Mouse (Mus musculus) retina, postnatal 7 days (tissue): ENCODE measurements around the gene Spock1.
"Not testable (repeated sequence)": the region's sequence is repeated elsewhere in the genome, so short reads cannot be mapped to it uniquely, and the experiment has no call there.

ENCODE experiments used
- DNase-seq: peaks from one replicate; pipeline ENCODE4 v3.0.0-alpha.2; 2012; ENCODE audit warnings: low read depth, low spot score

The Spock1 gene

DNA sequence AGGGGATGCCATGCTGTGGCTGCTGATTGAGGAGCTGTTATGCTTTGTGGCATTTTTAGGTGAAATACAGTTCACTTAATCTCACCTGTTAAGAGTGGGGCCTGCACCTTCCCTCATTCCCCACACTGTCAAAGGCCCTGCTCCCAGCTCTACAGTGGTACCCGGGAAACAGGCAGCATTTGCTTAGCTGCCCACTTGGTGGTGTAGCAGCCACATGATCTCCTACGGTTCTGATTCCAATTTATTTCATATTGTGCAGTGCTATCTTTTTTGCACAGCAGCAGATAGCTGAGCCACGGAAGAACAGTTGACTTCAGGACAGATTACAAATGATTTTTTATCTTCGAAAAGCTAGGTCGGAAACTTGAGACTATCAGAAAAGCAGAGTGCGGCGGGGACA is 406.6 kb downstream of the Spock1 start:
- DNase-seq: no peak

DNA sequence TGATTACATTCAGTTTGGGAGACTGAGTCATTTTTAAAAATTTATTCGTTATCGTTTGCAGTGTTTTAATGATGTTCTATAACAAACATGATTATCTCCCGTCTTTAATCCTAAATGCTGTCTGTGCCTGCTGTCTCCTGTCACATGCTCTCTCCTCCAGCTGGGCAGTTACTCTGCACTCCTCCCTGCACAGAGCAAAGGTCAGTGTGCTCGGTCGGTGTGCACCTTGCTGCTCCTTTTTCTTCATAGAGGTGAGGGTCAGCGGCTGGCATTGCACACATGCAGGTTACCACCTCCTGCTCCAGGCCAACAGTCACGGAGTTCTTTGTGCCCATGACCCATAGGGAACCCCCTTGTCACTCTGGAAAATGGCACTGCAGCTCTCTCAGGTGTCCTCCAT is 411.4 kb downstream of the Spock1 start:
- DNase-seq: no peak

DNA sequence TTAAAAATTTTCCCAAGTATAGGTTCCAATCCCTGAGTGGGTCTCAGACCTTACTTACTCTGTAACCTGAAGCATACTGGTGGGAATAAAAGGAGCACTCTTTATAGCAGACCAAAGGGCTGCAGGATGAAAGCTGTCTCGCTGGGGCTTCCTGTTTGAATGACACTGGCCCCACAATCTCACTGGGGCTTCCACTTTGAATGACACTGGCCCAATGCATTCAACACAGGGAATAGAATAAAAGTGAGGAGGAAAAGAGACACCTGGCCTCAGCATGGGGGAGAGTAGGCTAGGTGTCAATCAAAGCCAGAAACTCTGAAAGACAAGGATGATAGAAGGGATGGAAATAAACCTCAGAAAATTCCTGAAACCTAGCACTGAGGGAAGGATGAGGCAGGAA is 413.3 kb downstream of the Spock1 start:
- no peak for DNase-seq

DNA sequence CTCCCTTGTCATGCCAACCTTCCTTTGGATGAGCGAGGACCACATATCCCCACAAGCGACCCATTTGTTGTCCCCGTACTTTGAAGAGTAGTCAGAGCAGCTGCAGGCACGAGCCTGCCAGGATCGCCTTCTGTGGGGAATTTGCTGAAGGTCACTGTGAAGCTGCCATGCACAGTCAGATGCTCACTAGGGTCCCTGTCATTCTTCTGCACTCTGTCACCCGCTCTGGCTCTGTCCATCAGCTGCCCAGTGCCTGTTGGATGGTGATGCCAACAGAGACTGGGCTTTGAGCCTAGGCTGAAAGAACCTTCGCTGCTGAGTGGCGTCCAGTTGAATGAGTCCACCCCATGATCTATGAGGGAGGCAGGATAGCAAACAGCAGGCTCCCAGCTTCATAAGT is 419.2 kb downstream of the Spock1 start:
- DNase-seq: no peak

DNA sequence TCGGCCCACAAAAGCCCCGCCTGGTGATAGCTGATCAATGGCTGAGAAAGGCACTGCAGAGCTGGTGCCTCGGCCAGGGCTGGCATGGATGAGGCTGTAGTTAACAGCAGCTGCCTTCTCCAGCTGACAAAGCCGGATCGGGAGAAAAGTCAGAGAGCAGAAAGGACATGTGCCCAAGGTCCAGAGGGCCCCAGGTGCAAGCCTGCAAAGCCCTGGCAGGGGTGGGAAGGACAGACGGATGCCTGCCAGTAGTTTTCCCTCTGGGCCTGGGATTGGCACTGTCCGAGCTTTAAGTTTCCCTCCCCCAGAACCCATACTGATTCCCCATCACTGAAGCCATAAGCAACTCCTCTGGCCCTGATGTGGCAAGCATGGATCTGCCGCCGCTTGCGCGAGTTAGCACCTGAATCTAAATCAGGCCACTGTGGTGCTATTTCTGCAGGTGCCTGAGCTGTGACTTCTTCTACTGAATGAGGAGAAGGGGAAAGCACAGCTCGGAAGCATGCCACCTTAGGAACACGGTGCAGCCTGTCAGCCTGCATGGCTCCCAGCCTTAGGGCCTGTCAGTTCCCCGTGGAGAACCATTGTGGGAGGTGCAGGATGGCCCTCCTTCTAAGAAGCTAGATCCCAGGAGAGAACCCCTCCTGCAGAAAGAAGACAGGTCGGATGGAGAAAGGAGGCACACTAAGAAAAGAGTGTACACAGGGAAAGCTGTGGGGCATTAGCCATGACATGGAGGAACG is 423.5 kb downstream of the Spock1 start:
- DNase-seq: no peak

DNA sequence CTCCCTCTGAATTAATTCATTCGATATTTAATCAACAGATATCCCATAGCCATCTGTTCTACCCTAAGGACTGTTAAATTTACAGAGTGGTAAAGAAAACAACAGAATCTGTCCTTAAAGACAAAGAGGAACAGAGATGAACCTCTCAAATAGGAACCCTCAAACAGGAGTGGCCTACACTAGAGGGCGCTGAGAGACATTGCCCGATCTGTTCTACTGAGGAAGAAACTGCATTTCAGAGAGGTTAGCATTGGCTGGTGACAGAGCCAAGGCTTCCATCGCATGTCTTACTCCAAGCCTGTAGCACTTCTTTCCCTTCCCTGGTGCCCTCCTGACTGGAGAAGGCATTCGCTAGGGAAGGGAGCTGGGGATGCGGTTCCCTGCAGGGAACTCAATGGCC is 431.4 kb downstream of the Spock1 start:
- no peak for DNase-seq

DNA sequence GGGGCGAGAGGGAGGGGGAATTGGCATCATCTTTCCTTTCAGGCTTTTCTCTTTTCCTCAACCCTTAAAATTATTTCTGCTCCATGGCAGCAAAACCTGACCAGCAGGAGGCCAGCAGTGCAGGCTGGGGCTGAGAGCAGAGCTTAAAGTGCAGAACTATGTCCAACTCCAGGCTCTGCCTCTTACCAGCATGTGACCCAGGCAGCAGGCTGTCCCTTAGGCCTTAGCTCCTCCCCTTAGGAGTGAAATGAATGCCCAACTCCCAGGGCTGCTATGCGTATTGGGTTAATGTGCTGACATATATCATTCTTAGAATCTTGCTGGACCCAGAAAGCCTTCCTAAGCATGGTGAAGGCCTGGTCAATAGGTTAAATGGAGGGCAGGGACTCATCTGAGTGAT is 434.1 kb downstream of the Spock1 start:
- no peak for DNase-seq

DNA sequence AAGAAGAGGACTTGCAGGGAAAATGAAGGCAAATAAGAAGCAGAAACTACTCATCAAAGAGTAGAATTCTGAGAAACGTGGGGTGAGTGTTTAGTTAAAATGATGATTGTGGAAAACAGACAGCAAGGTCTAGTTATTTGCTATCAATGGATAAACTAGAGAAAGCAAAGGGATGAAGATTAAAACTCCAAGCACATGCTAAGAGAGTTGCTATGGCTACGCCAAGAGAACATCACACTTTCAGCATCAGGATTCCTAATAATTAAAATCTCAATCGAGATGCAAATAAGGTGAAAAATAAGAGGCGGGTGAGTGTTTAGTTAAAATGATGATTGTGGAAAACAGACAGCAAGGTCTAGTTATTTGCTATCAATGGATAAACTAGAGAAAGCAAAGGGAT is 437.2 kb downstream of the Spock1 start:
- not testable (repeated sequence) for DNase-seq

DNA sequence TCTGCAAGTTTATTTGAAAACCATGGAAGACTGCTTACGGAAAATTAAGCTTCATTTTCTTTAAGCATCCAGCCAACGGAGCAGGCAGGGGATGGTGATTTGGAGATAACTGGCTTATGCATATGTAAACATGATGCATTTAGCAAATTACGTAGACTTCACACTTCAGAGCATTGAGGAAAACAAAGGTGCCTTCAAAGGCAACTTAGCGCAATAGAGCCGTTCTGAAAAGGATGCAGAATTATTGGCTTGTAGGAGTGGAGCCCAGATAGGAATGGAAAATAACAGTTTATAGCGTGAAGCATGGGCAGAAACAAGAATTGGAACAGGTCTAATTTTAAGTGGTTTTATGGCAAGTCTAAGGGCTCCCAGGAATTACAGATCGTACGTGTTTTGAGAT is 448.2 kb downstream of the Spock1 start:
- no peak for DNase-seq

DNA sequence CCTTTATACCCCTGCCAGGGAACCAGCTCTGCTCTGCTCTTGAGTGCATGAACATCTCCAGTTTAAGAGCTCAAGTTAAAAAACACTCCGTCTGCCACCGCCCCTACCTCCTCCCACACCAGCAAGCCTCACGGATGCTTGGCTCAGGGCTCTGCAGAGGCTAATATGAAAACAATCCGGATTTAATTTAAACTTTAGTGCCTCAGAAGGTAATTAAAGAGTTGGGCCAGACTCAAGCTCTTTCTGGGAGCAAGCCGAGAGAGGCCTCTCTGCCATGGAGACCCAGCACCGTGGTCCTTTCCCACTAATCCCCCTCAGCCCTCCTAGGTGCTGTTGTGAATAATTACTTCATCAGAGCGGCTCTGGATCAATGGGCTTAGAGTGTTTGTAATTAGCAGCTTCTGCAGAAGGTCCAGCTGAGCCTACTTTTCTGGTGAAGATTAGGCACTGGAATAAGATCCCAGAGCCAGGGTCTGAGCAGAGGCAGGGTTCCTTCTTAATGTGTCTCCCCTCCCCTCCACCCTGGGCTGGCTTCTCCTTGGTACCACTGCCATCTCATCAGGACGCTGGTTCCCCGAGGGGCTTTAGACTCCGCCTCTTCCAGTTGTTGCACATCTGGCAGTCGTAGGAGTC is 457.8 kb downstream of the Spock1 start:
- peak; percentile 24 for DNase-seq

DNA sequence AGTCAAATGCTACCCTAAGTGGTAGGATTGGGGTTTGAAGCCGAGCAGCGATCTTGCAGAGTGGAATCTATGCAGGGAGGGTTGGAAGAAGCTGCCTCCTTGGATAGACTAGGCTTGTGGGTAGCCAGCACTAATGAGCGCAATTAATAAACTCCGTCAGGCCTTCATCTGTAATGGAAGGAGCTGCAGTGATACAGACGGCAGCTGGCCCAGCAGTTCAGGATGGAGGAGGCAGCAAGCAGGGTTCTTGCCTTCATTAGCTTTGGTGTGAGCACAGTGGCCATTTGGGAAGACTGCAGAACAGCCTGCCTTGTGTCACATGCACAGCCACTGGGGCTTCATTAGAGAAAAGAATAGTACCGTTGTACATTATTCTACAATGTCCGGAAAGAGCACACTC is 459.2 kb downstream of the Spock1 start:
- DNase-seq: no peak

DNA sequence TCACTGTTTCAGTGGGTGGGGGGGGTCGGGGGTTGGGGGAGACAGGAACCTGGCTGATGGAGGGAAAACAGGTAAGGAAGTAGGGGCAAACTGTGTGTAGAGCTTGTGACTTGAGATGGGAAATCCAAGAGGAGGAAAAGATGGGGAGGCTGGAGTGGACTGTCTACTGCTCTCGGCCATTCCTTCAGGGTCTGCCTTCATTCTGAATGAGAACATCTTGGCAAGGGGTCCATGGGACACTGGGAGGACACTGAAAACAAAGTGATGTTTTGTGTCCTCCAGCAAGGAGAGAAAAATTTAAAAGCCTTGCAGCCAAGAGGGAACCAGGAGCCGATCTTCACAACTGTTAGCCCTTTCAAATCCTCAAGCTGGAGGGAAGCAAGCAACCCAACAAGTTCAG is 463.2 kb downstream of the Spock1 start:
- no peak for DNase-seq

DNA sequence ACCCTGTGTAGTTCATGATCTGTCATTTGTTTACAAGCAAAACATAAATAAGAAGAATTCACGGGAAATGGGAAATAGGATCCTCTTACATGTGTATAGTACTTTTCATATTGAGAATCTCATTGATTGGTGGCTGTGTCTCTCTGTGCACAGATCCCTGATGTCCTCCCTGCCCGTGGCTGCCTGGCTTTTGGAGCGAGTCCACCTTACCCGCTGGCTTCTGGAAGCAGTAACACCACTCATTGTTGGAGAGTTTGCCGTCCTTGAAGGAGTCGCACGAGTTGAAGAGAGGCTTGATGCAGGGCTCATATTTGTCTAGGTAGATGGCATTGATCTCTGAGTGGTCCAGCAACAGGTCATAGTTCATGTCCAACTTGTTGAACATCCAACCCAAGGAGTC is 468.0 kb downstream of the Spock1 start:
- no peak for DNase-seq

DNA sequence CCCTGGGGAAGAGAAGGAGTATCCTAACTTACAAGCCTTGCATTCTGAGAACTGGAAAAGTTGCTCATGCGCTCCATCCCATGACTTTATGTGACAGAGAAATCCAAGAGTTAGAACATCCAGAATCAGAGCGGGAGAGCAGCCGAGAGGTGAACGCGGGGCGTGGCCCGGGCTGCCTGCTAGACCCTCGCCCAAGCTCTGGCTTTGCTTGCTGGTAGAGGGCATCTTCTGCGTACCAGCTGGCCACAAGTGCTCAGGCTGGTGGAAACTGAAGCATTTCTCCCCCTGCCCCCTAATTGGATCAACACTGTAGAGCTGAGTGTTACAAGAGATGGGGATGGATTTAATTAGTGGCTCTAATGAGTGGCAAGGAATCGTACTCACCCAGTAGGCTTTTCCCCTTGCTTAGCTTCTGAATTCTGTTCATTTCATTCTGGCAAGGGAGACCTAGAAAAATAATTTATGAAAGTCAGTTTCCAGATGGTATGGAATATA is 472.4 kb downstream of the Spock1 start:
- peak; percentile 28 for DNase-seq

DNA sequence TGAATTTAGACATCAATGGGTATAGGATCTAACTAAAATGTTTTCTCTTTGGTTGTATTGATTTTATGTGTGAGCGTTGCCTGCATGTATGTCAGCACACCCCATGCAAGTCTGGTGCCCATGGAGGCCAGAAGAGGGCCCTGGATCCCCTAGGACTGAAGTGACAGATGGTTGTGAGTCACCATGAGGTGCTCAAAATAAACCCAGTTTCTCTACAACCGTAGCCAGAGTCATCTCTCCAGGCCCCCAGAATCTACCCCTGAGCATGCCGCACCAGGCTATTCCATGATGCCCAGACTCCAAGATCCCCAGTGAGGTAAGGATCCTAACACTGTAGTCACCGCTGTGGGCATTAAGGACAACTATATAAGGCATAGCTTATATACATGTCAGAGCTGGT is 474.3 kb downstream of the Spock1 start:
- no peak for DNase-seq

DNA sequence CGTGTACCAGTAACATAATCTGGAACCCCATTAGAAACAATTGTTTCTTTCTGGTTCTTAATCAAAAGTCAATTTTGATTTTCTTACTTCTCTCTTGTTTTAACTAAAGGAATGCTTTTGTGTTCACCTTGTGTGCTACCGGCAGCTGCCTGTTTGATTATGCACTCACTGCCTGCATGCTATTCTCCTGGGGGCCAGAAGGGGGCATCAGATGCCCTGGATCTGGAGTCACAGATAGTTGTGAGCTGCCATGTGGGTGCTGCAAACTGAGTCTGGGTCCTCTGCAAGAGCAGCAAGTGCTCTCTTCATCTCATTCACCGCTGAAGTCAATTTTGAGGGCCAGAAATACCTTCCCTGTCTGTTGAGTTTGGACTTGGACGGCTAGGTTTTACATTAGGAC is 476.3 kb downstream of the Spock1 start:
- no peak for DNase-seq

DNA sequence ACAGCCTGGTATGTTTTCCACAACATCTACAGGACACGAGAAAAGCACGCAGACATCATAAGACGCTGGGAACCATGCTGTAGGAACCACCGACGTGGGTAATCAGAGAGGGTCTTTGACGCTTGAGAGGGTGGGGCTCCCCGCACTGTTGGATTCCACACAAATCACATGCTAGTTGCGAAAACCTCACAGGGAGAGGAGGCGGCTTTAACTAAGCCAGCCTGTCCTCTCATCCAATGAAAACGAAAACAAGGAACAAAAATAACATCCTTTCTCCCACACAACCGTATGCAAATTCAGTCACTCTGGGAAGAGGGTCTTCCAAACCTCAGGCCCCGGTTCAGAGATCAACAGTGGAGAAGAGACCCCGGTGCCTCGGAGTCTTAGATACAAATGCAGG is 479.3 kb downstream of the Spock1 start:
- no peak for DNase-seq

DNA sequence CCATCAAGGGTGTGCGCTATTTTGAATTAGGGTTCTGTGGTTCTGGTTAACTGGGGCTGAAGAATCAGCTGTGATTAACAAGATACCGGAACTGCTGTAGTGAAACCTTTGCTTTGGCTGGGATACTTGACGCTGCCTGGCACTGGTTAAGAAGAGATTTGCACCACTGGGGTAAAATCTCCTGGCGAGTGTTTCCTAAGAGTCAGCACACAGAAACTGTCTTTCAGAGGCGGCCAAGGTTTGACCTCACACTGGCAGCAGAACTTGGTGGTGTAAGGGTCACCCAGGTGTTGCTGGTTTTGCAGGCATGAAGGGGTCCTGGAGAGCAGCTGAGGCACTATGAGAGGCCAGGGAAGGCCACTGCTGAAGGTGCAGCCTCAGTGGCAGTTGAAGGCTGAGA is 489.4 kb downstream of the Spock1 start:
- DNase-seq: no peak

DNA sequence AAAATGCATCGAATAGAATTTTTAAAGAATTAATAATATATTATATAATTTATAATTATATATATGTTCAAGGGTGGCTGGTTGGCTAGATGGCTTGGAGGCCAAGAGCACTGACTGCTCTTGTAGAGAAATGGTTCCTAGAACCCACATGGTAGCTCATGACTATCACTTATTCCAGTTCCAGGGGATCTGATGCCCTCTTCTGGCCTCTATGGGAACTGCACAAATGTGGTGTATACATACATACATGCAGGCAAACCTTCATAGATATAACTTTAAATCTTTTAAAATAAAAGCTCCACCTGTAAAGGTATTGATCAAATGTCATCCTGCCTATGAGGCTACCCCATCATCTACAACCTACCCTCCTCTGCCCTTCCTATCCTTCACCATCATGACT is 493.4 kb downstream of the Spock1 start:
- DNase-seq: no peak

DNA sequence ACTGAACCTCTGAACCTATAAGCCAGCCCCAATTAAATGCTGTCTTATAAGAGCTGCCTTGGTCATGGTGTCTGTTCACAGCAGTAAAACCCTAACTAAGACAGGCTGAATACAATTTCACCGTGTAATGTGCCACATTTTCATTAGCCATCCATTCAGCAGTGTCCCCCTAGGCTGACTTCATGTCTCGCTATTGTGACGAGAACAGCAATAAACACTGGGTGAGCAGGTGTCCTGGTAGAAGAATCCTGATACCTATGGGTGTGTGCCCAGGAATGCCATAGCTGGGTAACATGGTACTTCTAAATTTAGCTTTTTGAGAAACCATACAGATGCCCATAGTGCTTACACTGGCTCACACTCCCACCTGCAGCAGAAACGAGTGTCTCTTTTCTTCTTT is 500.5 kb downstream of the Spock1 start:
- DNase-seq: no peak

DNA sequence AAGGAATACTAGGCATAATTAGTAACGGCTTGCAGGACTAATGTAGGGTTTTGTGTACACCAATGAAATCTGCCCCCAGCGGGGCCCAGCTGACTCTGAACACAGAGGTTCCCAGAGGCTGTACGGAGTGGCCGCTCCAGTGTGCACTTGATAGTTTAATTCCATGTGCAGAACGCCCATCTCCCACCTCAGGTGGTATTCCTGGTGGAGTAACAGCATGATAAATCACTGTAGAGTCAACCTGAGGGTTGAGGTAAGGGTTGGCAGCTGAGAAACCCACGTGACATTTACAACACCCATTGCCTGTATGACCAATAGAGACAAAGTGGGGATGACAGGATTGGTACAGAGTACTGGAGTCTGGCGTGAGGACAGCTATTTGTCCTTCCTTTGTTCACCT is 505.7 kb downstream of the Spock1 start:
- DNase-seq: no peak

DNA sequence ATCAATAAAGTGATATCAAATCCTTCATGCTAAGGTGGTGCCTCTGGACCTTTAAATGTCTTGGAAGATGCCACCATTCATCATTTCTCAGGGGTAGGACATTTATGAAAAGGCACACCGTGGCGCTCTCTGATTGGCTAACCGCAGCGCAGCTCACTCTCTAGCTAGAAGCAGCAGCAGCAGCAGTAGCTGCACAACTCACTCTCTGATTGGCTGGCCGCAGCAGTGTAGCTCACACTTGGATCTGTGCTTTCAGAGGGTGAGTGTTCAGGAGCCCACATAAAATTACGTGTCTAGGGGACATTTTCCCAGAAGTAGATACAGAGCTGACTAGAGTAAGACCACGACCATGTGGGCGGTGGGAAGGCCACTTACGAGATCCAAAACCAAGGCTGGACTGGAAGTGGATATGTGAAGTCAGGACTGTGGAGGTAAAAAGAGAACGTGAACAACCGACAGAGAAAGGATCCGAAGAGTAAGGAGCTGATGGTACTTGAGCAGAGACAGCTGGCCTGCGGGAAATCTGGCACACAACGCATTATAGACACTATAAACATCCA is 535.9 kb downstream of the Spock1 start:
- DNase-seq: no peak
